Mouse (Mus musculus): ENCODE measurements around the gene Gbp7. TPM values are rescaled to one million over a fixed set of nuclear protein-coding genes. Genes with fewer than 3 reads are reported as not detected.

Gene Gbp7
- total and polyA plus RNA-seq, 3 experiments, result 1.9 to 3.9 TPM; not detected in 1

GRCm38 (mm10) chr3:142570738-142571137 lies 40.6 kb downstream of the Gbp7 start:
- H3K36me3 ChIP-seq (ENCODE audit: control insufficient read depth in 1 of 2, insufficient read depth in 2 of 2, low read length in 2 of 2), result no peaks in the 10 kb centered on the region
- no peak overlapping the region for H3K9ac ChIP-seq (ENCODE audit: control insufficient read depth, low read depth, low read length, poor library complexity, severe bottlenecking)

GRCm38 (mm10) chr3:142577108-142577507 lies 47.0 kb downstream of the Gbp7 start:
- Histone ChIP-seq H3K4me3 (ENCODE audit: control insufficient read depth in 1 of 2, insufficient read depth in 1 of 2, low read depth in 2 of 2, low read length in 2 of 2) (no peak overlapping the region), H3K27ac (ENCODE audit: control insufficient read depth, low read depth, low read length) (no peak overlapping the region), H3K27me3 (ENCODE audit: control insufficient read depth in 1 of 2, insufficient read depth in 2 of 2, low read length in 2 of 2) (no peaks in the 10 kb centered on the region), H3K9me3 (replicated peaks; ENCODE audit: insufficient read depth, low read length) (no peaks in the 10 kb centered on the region), H3K4me1 (ENCODE audit: control insufficient read depth in 1 of 2, insufficient read depth in 2 of 2, low read length in 2 of 2) (no peaks in the 10 kb centered on the region), H3K9ac (ENCODE audit: control insufficient read depth, low read depth, low read length, poor library complexity, severe bottlenecking) (no peak overlapping the region), H3K36me3 (ENCODE audit: control insufficient read depth in 1 of 2, insufficient read depth in 2 of 2, low read length in 2 of 2) (no peaks in the 10 kb centered on the region), H3K79me2 (ENCODE audit: control insufficient read depth, insufficient read depth, low read length, poor library complexity) (no peaks in the 10 kb centered on the region)
- no peak for DNase-seq (ENCODE audit: low read depth, low spot score)
- no peak for TF ChIP-seq ELF1 (IDR thresholded peaks at IDR 0.05; ENCODE audit: low read depth, low read length)
- no peak for TF ChIP-seq POLR2A (IDR thresholded peaks at IDR 0.05; ENCODE audit: control insufficient read depth in 1 of 2, insufficient read depth in 1 of 2, low read depth in 1 of 2, low read length in 2 of 2, poor library complexity in 1 of 2)
- TF ChIP-seq GABPA (IDR thresholded peaks at IDR 0.05; ENCODE audit: low read depth, low read length), result no peak
- TF ChIP-seq POLR2AphosphoS2 (IDR thresholded peaks at IDR 0.05; ENCODE audit: low read length), result no peak
- no peak for TF ChIP-seq MAFK (IDR thresholded peaks at IDR 0.05; ENCODE audit: borderline replicate concordance, low read depth, low read length)
- TF ChIP-seq MAZ (IDR thresholded peaks at IDR 0.05; ENCODE audit: low read depth, low read length), result no peak
- TF ChIP-seq TBP (IDR thresholded peaks at IDR 0.05; ENCODE audit: low read depth, low read length), result no peak
- TF ChIP-seq NELFE (IDR thresholded peaks at IDR 0.05; ENCODE audit: low read depth, low read length), result no peak
- no peak for TF ChIP-seq ZKSCAN1 (IDR thresholded peaks at IDR 0.05; ENCODE audit: low read depth, low read length)
- TF ChIP-seq MYC (IDR thresholded peaks at IDR 0.05; ENCODE audit: low read depth, low read length), result no peak
- TF ChIP-seq SMC3 (IDR thresholded peaks at IDR 0.05; ENCODE audit: low read depth, low read length), result no peak

More at GRCm38 (mm10) chr3:142570738-142571137, 40.6 kb downstream of the Gbp7 start:
- TF ChIP-seq E2F4 (IDR thresholded peaks at IDR 0.05; ENCODE audit: borderline replicate concordance, low read depth, low read length) (no peak), UBTF (IDR thresholded peaks at IDR 0.05; ENCODE audit: borderline replicate concordance, insufficient read depth, low read depth, low read length) (no peak), MAZ (IDR thresholded peaks at IDR 0.05; ENCODE audit: low read depth, low read length) (no peak), NRF1 (IDR thresholded peaks at IDR 0.05; ENCODE audit: insufficient read depth, low read depth, low read length, poor library complexity, severe bottlenecking) (no peak), NELFE (IDR thresholded peaks at IDR 0.05; ENCODE audit: low read depth, low read length) (no peak), RCOR1 (IDR thresholded peaks at IDR 0.05; ENCODE audit: low read depth, low read length) (no peak), GABPA (IDR thresholded peaks at IDR 0.05; ENCODE audit: low read depth, low read length) (no peak), MYB (IDR thresholded peaks at IDR 0.05; ENCODE audit: low read depth, low read length) (no peak), ZMIZ1 (IDR thresholded peaks at IDR 0.05; ENCODE audit: low read depth, low read length) (no peak), CHD1 (IDR thresholded peaks at IDR 0.05; ENCODE audit: low read depth, low read length) (no peak), ZKSCAN1 (IDR thresholded peaks at IDR 0.05; ENCODE audit: low read depth, low read length) (no peak), POLR2AphosphoS5 (IDR thresholded peaks at IDR 0.05; ENCODE audit: borderline replicate concordance, low read depth, low read length) (no peak), ZC3H11A (IDR thresholded peaks at IDR 0.05; ENCODE audit: low read depth, low read length) (no peak), GATA1 (IDR thresholded peaks at IDR 0.05; ENCODE audit: low read depth, low read length) (no peak), CTCF (IDR thresholded peaks at IDR 0.05 in 2 of 3, conservative IDR thresholded peaks at IDR 0.05 in 1 of 3; ENCODE audit: control insufficient read depth in 1 of 3, insufficient read depth in 1 of 3, low read depth in 2 of 3, low read length in 3 of 3, poor library complexity in 1 of 3, severe bottlenecking in 1 of 3) (no peak)
- Histone ChIP-seq H3K27ac (ENCODE audit: control insufficient read depth, low read depth, low read length) (no peak overlapping the region), H3K79me2 (ENCODE audit: control insufficient read depth, insufficient read depth, low read length, poor library complexity) (no peaks in the 10 kb centered on the region), H3K9me3 (replicated peaks; ENCODE audit: insufficient read depth, low read length) (no peaks in the 10 kb centered on the region), H3K4me3 (ENCODE audit: control insufficient read depth in 1 of 2, insufficient read depth in 1 of 2, low read depth in 2 of 2, low read length in 2 of 2) (no peak overlapping the region), H3K27me3 (ENCODE audit: control insufficient read depth in 1 of 2, insufficient read depth in 2 of 2, low read length in 2 of 2) (no peaks in the 10 kb centered on the region), H3K4me1 (ENCODE audit: control insufficient read depth in 1 of 2, insufficient read depth in 2 of 2, low read length in 2 of 2) (no peaks in the 10 kb centered on the region)
- DNase-seq (ENCODE audit: low read depth, low spot score), result no peak

Data from MEL (cell line).